Mouse (Mus musculus) ES-CJ7 (cell line): ENCODE measurements at regions not wholly inside any gene's neighbourhood (a gene's known extent, or its start where the extent isn't known, plus 50 kb on each side); places are given as distances from the start of the nearest gene placed in this dataset.

ENCODE experiments used
- DNase-seq: peaks from one replicate; pipeline ENCODE4 v3.0.0; 2011; ENCODE audit warnings: low read depth, low spot score

DNA sequence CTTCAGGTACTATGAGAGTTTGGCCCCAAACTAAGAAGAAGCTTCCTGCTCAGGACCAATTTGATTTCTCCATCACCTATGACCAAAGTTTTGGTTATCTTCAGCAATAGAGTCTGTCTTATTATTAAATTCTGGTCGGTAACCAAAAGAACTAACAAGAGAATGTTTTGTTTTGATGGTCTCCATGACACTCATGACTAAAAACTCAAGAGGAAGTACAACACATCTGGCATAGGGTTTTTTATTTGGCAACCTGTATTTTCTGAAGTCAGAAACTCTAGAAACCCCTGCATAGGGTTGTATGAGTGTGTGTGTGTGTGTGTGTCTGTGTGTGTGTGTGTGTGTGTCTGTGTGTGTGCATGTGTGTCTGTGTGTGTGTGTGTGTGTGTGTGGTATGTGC lies 310.5 kb downstream of the Ptprc start:
- DNase-seq: no peak

DNA sequence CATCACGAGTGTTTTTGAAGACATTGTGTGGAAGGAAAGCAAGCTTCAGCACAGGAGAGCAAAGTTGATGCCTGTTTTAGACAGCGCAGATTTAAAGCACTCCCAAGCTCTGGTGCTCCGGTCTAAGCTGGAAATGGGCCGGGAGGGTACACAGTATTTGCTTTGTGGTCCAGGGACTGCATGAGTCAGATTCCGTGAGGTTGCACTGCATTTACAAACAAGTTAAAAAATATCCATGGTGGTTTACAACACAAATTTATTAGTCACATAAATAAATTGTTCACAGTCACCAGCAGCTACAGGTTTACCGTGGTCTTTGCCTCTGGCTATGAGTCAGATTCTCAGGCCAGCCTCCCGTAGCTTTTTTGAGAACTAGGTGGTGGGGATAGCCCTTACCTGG lies 312.0 kb downstream of the Ptprc start:
- DNase-seq: no peak

DNA sequence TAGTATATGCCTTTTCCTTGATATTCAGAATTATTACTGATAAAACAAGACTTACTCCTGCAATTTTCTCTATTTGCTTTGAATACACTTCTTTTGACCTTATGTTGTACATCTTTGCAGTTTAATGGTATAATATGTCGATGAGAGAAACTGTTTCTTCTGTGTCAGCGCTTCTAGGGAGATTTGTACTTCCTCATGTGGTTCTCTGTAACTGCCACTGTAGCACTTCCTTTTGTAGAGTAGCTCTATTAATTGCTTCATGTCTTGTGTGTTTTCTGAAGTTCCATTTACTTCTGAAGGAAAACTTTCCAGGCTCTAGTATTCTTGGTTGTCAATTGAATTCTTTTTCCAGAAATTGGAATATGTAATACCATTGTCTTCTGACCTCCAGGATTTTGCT lies 323.2 kb downstream of the Ptprc start:
- no peak for DNase-seq

DNA sequence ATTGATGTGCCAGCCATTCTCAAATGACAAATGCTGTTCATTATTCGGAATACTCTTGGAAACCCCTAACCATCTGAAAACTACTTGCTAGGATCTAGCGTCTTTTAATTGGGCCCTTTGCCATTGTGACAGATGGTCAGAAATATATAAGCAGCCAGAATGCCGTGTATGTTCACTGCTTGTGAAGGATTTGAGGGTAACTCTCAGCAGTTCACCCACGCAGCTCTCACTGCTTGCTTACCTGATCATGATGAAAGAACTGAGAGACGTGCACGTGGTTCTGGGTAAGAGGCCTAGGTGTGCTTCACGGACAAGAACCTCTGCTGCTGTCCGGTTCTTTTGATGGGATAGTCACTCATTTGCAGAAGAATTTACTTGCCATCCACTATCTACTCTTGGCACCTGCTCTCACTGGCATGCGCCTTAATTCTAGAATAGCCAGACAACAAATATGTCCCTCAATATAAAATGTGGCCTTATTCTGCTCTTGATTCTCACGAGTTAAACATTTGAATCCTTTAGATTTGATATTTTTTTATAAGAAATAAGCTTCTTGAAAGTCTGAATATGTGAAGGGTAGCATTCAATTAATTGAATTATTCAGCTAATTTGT lies 328.1 kb downstream of the Ptprc start:
- no peak for DNase-seq

DNA sequence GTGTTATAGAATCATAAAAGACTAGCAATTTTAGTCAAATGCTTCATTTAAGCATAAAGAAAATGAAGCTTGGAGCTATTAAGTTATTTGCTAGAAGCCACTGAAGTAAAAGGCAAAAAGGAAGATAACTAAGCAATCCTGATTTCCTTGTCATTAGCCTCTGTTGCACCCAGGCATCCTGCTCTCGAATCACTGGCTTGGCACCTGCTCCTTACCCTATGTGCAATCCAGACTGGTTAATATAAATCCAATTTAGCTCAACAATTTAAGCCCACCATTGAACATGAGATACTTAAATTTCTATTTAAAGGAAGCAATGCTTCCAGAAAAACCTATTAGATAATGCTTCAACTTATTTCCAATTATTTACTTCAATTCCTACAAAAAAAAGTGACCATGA lies 328.7 kb downstream of the Ptprc start:
- no peak for DNase-seq

DNA sequence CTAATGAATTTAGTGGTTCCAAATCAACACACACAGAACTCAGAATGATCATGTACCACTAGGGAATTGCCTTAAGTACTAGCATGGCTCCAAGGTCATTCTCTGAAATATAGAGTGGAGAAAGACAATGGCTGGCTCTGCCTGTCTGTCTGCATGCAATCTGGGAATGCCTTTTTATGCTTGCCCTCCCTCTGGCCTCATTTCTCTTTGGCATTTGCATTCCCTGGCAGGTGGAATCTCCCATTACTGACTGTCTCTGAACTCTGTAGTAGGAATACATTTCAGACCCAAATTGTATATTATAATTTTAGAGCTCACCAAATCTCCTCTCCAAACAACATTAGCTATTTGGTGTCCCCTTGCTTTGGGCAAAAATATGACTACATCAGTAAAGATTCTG lies 335.0 kb downstream of the Ptprc start:
- DNase-seq: no peak

DNA sequence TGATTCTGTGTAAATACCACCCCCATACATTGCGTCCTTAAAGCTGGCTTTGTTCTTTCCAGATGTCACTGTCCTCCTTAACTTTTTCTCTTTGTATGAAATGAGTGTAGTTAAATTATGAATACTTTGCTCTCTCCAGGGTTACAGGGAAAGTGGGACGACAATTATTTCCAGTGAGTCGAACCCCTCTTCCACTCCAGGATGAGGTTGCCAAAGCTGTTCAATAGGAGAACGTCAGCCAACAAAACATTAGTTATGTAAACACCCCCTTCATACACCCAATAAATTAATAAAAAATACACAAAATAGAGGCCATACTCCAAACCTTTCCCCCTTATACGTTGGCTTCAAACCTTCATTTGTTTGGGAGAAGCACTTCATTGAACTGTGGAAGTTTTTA lies 335.8 kb downstream of the Ptprc start:
- DNase-seq: no peak

DNA sequence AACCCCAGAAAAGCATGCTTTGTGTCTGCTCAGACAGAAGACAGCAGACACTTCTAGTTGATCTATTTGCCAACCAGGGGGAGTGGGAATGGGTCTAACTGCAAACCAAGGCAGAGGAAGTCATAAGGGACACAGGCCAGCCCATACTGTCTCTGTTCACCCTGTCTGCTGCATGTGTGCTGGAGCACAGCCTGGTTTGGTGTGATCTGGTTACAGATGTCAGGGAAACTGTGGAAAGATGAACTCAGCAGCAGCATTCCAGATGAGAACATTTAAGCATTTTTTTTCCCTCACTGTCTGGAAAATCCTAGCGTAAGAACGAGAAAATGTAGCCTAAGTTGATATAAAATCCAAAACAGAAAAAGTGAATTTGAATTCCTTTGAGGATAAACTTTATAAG lies 336.2 kb downstream of the Ptprc start:
- no peak for DNase-seq

DNA sequence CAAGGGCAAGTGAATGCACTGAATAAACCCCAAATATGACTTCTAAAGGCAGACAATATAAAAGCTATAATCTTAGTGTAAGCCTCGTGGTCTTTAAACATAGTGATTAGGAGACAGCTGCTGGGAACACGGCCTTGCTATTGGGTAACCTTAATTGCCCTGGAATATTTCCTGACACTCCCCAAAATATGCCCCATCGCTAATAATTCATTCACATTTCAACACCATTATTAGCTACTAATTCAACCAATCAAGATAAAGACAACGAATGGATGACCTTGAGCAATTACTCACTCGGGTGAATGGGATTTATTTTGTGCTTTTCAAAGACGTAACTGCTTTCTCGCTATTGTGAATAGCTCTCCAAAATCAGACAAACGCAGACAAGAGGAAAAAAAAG lies 337.2 kb downstream of the Ptprc start:
- DNase-seq: no peak

DNA sequence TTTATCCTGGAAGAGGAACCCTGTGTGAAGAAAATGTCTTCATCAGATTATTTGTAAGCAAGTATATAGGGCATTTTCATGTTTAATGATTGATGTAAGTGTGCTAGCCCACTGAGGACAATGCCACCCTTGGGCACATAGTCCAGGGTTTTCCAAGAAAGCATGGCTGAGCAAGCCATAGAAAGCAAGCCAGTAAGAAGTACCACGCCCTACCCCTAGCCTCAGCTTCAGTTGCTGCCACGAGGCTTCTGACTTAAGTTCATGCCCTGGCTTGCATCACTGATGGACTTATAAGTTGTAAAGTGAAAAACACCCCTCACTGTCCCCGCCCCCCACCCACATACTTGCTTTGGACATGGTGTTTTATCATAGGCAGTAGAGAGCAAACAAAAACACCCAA lies 342.0 kb downstream of the Ptprc start:
- DNase-seq: no peak

DNA sequence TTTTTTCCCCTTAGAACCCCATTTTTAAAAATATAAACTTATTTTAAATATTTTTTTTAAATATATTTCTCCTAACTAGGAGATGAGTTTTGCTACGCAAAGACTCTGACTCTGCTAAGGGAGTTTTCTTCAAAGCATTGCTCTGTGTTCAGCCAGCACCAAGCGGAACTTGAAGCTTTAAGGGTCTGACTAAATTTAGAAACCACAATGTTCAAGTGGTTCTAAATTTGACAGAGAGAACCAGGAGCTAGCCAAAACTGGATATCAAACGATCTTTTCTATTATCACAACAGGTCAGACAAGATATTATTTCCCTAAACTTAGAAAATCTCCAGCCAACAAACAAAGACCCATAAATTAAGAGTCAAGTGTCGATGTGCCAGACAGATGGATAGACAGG lies 344.2 kb downstream of the Ptprc start:
- DNase-seq: no peak

DNA sequence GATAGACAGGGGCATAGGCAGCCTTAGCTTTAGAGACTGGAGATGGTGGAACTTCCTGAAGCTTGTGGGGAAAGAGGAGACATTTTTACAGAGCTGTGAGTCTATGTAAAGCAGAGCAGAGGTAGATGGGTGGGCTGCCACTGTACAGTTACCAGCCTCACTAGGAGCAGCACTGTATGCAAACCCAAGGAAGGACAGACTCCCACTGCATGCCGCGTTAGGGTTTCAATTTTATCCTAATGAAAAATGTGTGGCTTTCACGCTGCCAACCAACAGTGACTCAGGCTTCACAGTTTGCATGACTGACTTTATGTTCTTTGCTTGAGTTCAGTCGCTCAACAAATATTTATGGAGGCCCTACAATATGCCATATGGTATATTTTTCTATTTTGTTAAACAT lies 348.1 kb downstream of the Ptprc start:
- DNase-seq: no peak

DNA sequence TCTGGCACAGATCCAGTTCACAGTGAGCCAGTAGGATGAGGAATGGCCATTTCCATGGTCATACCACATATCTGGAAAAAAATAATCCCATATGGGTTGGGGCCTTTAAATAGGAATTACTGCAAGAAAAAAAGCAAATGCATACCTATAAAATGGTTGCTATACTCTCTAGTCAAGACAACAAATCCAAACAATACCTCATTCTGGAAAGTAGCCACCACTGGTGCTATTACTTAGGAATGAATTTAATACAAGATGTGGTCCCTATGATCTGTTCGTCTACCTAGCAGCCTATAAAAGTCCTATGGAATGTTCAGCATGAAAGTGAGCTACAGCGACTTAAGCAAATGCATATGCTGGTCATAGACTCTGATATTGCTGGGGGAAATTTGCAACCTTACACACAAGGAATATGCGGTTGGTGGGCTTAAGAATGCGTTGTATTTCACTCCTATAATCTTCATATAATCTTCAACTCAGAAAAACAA lies 360.1 kb downstream of the Ptprc start:
- no peak for DNase-seq

DNA sequence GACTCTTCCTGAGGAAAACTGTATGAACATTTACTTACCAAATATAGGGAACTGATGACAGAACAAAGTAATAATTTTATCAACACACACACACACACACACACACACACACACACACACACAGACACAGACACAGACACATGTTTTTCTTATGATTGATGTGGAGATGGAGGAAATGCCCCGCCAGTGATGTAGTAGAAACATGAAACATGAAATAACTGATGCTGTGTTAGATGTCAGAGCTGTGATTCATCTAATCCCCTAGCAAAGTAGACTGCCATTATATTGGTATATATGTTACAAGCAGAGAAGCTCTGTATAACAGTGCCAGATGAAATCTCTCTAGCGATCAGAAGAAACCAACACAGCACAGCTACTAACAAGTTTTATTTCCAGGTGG lies 361.0 kb downstream of the Ptprc start:
- DNase-seq: no peak

DNA sequence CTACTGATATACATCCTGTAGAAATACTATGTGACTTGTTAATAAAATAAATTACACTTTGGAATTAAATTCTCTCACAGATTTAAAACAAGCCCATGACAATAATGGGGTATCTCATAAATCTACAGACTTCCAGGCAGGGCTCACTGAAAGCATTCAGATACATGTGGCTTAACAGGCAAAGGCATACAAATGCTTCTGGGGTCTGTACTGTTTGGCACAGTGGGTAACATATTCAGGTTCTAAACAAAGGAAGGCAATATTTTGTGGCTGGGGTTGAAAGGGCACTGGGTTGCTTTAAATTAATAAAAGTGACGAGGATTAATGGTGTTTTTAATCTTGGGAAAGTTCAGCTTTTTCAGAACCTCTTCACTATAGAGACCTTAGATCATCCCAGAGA lies 361.8 kb downstream of the Ptprc start:
- DNase-seq: no peak

DNA sequence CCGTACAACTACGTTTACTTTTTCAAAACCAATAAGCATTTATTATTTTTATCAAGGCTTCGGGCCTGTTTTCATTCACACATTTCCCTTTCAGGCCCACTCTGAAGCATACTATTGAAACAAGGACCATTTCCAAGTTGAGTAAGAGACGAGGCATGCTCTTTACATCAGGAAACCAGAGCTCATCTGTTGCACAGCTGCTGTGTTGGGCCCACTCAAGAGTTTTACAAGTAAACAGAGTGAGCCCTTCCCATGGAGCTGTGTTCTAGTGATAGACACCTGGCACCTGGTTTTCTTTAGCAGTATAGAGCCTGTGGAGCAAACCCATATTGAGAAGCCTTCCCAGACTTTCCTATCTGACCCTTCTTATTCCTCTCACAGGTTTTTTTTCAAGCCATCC lies 363.5 kb downstream of the Ptprc start:
- DNase-seq: no peak

DNA sequence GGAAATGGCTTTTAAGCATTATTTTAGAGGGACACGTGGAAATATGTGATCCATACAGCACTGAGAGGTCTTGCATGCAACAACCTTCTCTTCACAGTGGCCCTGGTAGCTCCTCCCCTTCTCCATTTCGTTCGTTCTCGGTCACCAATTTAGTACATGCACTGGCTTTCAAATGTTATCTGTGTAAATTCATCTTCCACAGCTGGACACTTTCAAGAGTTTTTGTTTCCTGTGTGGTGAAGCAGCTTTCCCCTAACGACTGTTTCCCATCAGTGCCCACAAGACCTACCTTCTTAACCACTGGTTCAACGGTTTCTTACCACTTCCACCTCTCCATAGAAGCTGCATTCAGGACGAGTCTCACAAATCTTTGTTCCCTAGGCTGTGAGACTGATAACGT lies 368.8 kb downstream of the Ptprc start:
- DNase-seq: no peak

DNA sequence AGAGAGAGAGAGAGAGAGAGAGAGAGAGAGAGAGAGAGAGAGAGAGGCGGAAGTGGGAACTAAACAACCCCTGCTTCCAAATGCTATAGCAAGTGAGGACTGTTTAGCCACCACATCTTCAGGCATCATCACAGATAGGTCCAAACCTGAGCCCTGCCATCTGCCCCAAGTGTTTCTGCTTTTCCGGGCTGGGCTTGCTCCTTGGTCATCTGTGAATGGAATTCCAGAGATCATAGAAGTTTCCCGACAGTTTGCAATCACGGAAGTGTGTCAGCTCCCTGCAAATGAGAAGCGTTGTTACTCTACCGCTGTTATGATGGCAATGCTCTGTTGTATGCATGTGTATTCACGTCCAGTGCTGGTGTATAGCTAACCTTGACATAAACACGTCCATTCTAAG lies 369.3 kb downstream of the Ptprc start:
- no peak for DNase-seq

DNA sequence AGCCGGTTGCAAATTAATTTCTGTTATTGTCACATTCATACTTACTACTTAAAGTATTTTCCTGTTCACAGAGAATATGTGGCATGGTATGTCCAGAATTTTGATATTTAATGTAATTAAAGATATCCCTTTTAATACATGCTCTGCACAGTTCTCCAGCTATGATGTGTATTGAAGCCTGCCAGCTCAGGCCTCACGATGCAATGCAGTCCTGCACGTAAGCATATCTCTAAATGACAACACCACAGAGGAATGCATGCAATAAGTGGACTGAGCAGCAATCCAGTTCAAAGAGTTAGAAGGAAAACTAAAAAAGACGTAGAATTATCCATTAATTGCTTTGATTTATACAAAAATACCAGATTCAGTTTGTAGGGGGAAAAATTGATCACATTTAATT lies 373.4 kb downstream of the Ptprc start:
- DNase-seq: no peak

DNA sequence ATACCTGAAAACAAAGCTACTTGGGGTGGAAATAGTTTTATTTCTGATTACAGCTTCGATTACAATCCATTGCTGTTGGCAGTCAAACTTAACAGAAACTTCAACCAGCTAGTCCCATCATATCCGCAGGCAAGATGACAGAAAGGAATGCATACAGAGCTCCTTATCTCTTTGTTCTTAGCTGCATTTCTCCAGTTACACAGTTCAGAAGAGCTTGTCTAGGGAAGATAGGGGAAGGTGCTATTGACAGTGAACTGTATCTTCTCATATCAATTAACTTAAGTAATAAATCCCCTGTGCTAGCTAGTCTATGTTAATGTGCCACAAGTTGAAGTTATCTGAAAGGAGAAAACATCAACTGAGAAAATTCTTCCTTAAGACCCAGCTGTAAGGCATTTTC lies 374.8 kb downstream of the Ptprc start:
- no peak for DNase-seq

DNA sequence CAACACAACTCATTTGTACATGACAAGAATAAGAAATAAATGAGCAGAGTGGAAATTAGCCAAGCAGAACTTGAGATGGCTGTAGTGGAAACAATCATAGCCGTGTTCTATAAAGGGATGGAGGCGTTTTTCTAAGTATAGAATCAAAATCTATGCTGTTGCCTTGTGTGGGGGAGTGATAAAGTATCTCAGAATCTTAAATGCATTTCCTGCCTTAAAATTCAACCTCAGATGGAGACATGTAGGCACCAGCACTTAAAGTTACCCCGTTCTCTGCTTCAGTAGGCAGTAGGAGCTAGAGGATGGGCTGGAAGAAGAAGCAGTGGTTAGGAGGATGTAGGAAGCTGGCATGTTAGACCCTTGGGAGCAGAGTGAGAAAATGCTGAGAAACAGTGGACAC lies 386.7 kb downstream of the Ptprc start:
- DNase-seq: no peak

DNA sequence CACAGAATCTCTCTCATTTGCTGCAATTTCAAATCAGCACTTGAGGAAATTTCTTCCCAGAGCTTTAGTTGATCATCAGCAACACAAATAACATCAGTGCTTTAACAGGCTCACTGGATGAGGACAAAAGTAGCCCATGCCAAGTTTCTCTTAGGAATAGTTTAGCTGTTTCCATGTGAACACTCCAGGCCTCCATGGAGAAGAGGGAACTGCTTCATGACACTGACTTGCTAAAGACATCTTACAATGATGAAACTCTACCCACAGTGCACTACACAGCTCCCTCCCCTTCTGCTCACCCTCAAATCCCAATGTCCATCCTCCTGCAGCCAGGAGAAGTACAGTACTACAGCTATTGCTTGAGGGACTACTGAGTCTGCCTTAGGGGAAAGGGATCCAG lies 388.9 kb downstream of the Ptprc start:
- DNase-seq: no peak

DNA sequence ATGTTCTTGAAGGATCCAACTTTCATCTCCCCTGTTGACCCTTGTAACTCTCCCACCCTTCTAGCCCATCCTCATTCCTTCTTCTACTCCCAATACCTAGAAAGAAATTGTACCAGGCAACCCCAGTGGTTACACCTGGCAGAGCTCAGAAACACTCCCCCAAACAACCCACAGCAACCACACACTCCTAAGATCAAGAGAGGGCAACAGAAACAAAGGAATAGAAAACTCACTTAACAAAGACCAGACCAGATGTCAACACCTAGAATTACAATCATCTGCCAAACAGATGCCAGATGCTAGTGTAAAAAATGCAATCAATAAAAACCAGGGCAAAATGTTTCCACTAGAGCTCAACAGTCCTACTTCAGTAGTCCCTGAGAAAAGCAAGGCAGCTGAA lies 400.9 kb downstream of the Ptprc start:
- DNase-seq: no peak

DNA sequence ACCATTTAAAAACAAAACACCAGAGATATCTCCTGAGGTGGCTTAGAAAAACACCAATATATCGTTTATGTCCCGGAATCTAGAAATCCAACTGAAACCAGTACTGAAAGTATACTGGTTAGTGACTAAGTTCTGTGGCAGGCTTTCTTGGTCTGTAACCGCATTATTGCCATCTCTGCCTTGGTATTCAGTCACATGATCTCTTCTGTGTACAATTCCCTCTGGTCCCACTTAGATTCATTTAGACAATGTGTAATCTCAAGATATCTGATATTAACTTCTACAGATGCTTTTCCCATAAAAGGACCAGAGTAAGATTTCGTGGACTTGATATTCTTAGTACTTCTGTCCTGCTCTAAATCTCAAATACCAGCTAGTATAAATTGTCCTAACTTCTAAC lies 414.7 kb downstream of the Ptprc start:
- no peak for DNase-seq
